Mouse (Mus musculus) megakaryocyte, embryonic 14.5 days (primary cell): Measurements from ENCODE around the gene Rgma.

Experiments
- FLI1 ChIP-seq: IDR thresholded peaks from 2 replicates; pipeline ENCODE4 v1.6.1; 2012; ENCODE audit warnings: low read length, inconsistent platforms, mixed read lengths
- GATA1 ChIP-seq: IDR thresholded peaks from 3 replicates; pipeline ENCODE4 v1.6.1; 2012; ENCODE audit warnings: mixed read lengths, low read length, inconsistent platforms, borderline replicate concordance

DNA sequence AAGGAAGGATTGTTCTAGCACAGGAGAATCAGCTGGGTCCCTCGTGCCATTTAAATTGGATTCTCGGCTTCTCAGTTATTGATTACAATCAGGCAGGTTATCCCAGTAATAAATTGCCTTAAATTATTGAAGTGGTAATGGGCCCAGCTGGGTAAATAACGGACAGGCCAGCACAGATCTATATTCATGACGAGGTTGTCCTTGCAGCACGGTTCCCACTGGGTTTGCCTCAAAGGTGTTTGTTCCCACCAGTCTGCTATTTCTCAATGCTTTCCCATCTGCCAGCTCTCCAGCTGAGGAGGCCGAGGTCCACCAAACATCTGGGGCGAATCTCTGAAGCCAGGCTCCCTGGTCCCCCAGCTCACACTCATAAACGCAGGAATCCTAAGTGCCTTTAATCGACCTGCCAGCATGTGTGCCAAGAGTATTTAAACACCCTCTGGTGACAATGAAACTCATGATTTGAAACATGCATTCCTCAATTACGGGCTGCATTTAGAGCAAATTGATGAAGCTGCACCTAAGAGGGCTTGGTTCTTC, 26.7 kb upstream of the Rgma start:
- TF ChIP-seq GATA1 (no peak), FLI1 (no peak)
